Mouse (Mus musculus): ENCODE measurements at regions not wholly inside any gene's neighbourhood (a gene's known extent, or its start where the extent isn't known, plus 50 kb on each side); places are given as distances from the start of the nearest gene placed in this dataset.

GRCm38 (mm10) chr3:149993199-149993598 lies 1002.8 kb upstream of the Adgrl2 start:
- no peak for DNase-seq (ENCODE audit: low spot score in 2 of 2)

DNA sequence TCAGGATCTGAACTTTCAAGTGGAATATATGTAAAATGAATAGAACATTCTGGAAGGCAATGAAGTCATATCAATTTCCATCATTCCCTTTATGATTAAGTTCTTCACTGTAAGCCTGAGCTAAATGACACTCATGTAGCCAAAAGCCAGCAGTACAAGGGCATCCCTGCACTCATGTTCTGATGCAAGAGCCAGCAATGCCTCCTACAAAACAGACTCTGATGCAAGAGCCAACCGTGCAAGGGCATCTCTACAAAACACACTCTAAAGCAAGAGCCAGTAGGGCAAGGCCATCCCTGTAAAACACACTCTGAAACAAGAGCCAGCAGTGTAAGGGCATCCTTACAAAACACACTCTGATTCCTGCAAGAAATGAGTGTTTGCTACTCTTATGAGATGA lies 997.4 kb upstream of the Adgrl2 start:
- DNase-seq (ENCODE audit: low spot score in 2 of 2): no peak

DNA sequence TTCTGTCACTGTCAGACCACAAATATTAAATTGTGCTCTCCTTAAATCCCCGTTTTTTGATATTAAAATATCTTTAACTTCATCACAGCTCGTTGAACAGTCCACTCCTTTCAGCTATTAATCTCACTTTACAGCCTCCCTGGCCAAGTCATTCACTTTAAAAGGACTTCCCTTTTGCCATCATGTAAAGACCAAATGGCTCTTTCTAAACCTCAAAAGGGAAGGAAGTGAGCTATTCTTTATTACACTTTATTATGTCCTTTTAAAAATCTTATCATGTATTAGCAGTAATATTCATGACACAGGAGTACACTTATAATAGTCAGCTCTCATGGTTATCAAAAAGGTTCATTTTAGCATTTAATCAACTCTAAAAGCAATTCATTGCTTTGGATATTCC lies 966.6 kb upstream of the Adgrl2 start:
- DNase-seq (ENCODE audit: low spot score in 2 of 2): no peak

- DNase-seq (ENCODE audit: low spot score in 2 of 2): no peak
Observed at GRCm38 (mm10) chr3:149936197-149936596, 945.8 kb upstream of the Adgrl2 start.

DNA sequence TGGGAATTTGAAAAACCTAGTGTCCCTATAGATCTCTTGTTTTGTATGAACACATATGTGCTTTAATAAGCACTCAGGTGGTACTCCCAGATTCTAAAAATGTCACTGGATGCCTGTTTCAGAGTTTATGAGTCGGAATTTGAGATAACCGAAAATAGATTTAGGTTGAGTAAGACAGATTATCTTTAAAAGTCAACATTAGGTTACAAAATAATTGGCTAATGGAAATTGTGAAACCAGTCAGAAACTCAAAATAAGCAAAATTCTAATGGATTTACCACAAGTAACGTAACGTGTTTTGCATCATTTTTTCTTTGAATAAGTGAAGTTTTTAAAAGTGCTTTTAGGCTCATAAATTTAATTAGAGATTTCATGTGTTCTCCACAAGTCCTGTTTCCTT lies 944.5 kb upstream of the Adgrl2 start:
- DNase-seq (ENCODE audit: low spot score in 2 of 2): no peak

DNA sequence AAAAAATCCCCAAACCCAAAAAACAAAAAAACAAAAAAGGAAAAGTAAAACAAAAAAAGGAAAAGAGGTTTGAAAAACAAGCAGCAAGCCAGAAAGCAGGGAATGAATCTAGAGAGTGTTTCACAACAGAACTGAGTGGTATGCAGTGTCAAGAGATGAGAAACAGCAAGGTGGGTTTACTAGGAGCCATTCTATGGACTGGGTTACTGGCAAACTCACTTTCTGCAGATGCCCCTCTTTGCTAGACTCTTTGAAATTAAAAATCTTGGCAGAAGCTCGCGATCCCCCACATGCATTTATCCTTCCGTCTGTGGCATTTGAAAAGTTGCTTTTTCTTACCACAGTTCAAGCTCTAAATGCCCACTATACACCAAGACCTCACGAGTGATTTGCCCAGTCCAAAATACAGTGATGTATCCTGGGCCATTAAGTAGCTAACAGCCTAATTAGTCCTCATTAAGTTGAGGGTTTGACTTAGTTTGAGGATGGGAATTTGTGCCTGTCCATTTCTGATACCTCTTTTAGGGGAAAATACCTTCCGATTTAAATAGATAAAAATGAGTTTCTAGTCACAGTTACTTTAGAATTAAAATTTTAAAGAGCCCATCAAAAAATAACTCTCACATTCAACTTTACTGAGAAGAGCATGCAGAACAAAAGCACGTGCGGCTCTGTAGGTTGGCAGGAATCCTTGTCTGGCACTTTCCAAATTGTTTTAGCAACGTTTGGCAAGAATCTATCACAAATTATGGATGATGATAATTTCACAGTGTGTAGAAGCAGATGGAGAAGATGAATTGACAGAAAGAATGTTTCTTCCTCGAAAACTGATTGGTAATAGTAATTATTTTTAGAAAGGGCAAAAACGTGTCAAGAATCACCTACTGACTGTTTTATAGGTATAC lies 938.4 kb upstream of the Adgrl2 start:
- DNase-seq (ENCODE audit: low spot score in 2 of 2): no peak

GRCm38 (mm10) chr3:149920206-149920605 lies 929.9 kb upstream of the Adgrl2 start:
- DNase-seq (ENCODE audit: low spot score in 2 of 2): no peak

DNA sequence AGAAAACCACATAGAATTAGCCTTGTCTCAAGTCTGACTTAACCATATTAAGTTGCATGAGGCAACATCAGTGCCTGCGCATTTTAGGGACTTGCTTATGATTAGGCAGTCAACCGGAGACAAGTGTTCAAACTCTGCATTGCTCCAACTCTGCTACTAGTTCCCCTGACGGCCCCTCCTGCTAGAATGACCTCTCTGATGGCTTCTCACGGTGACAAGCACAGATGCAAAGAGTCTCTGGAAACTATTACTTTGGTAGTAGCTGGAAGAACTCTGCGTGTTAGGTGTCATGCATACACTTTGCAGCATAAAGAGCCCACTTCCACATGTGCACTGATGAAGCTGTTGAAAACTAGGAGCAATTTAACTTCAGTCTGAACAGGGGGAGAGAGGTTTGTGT lies 927.8 kb upstream of the Adgrl2 start:
- no peak for DNase-seq (ENCODE audit: low spot score in 2 of 2)

- no peak for DNase-seq (ENCODE audit: low spot score in 2 of 2)
Observed at GRCm38 (mm10) chr3:149910721-149911120, 920.4 kb upstream of the Adgrl2 start.

DNA sequence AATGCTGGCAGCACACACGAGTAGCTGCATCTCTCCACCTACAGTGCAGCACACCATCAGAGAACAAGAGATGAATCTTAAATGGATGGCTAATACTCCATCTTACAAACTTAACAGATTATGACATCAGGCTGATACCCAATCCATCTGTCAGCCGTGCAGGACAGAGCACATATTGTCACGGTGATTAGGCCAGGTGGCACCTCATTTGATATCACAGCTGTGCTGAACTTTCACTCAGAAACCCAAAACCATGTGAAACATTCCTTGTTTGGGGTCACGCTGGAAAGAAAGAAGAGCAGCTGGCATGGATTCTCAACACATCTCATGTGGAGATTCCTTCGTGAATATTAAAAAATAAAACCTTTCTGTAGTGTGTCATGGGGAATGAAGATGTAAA lies 911.4 kb upstream of the Adgrl2 start:
- no peak for DNase-seq (ENCODE audit: low spot score in 2 of 2)

- no peak for DNase-seq (ENCODE audit: low spot score in 2 of 2)
Observed at GRCm38 (mm10) chr3:149876553-149876952, 886.2 kb upstream of the Adgrl2 start.

- DNase-seq (ENCODE audit: low spot score in 2 of 2): no peak
Observed at GRCm38 (mm10) chr3:149865945-149866344, 875.6 kb upstream of the Adgrl2 start.

- no peak for DNase-seq (ENCODE audit: low spot score in 2 of 2)
Observed at GRCm38 (mm10) chr3:149846941-149847539, 856.7 kb upstream of the Adgrl2 start.

GRCm38 (mm10) chr3:149845826-149846486 lies 855.6 kb upstream of the Adgrl2 start:
- no peak for DNase-seq (ENCODE audit: low spot score in 2 of 2)

GRCm38 (mm10) chr3:149845083-149845825 lies 854.9 kb upstream of the Adgrl2 start:
- DNase-seq (ENCODE audit: low spot score in 2 of 2): no peak

- no peak for DNase-seq (ENCODE audit: low spot score in 2 of 2)
Observed at GRCm38 (mm10) chr3:149837921-149838320, 847.6 kb upstream of the Adgrl2 start.

DNA sequence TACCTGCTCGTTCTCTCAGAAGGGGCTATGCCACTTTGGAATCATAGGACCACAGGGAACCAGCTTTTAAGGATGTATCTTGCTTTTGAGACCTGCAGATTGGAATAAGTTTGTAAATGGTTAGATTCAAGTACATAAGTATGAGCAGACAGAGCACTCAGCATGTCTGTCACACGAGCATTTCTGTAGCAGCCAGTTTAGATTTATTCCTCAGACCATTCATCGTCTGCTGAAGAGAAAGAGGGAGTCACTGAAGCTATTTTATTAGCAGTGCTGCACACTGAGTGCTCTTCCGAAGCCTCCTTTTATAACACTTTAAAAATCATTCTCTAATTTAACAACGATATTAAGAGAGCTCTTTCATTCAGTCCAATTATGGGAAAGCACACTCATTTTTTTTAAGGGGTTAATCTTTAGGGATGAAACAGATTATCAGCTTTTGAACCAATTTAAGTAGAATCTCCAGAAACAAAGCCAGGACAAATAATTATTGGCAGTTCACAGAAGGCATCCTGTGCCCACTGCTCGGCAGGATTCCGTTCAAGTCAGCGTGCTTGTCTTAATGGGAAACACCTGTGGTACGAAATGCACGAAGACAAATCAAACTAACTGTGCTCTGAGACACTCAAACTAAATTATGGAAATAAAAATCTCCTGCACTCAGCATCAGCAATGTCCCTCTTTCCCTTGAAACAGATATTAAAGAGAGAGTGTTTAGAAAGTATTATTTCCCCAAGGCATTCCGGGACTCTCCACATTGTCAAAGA lies 846.3 kb upstream of the Adgrl2 start:
- DNase-seq (ENCODE audit: low spot score in 2 of 2): no peak

DNA sequence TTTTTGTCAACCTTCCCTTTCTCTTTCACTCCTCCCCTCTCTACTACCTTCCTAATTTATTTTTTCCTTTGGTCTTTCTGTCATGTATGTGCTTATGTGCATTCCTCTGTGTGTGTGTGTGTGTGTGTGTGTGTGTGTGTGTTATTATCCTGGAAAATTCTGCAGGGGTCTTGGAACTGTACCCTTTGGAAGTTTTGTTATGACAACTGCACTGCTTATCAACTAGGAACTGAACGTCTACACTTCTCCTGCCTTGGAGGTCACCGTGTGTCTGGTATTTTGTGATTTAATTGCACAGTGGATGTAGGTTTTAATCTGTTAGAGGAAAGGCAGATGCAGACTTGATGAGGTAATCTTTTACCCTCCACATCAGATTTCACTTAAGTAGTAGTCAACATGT lies 836.8 kb upstream of the Adgrl2 start:
- no peak for DNase-seq (ENCODE audit: low spot score in 2 of 2)

DNA sequence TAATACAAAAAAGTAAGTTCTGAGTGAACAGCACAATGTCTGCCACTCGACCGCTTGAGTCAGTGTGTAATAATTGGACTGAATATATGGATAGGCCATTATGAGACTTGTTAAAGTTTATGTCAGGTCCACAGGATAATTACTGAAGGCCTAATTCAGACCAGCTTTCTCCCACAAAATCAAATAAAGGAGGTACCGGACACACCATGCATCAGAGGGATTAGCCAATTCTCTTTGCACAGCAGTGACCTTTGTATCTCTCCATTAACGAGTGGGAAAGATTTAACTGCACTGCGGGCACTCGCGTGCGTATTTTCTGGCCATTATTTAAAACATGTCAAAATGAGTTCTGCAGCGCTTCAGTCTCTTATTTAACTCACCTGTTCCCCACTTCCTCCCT lies 836.4 kb upstream of the Adgrl2 start:
- DNase-seq (ENCODE audit: low spot score in 2 of 2): no peak

GRCm38 (mm10) chr3:149820670-149821069 lies 830.3 kb upstream of the Adgrl2 start:
- no peak for DNase-seq (ENCODE audit: low spot score in 2 of 2)

GRCm38 (mm10) chr3:149819863-149820262 lies 829.5 kb upstream of the Adgrl2 start:
- DNase-seq (ENCODE audit: low spot score in 2 of 2): no peak
